Mouse (Mus musculus) bone marrow macrophage, adult 2 months (primary cell): Measurements from ENCODE around the gene Slc6a12.

Experiments
- CTCF ChIP-seq: IDR thresholded peaks from 2 replicates; pipeline ENCODE4 v1.5.1; 2012; ENCODE audit warnings: low read depth, mild to moderate bottlenecking, low read length, moderate library complexity
- POLR2A ChIP-seq: IDR thresholded peaks from 2 replicates; pipeline ENCODE4 v1.6.1; 2012; ENCODE audit warnings: mild to moderate bottlenecking, low read depth, low read length, borderline replicate concordance

- TF ChIP-seq POLR2A: no peak
- no peak for TF ChIP-seq CTCF
Observed at GRCm38 (mm10) chr6:121322381-121323110, 20.3 kb upstream of the Slc6a12 start.
